Mouse (Mus musculus): Measurements from ENCODE around the gene Eif2b3. TPM values are rescaled to one million over a fixed set of nuclear protein-coding genes. Genes with fewer than 3 reads are reported as not detected.

Gene Eif2b3
- polyA plus RNA-seq, 1 experiment from 2014 or later: 31.4 TPM

GRCm38 (mm10) chr4:117010231-117010630 lies 9.0 kb upstream of the Eif2b3 start:
- no peaks in the 10 kb centered on the region for H3K9me3 ChIP-seq (ENCODE audit: control insufficient read depth, low read length)
- no peaks in the 10 kb centered on the region for H3K27me3 ChIP-seq (replicated peaks; ENCODE audit: control insufficient read depth, insufficient read depth, low read length)
- no peak for ATAC-seq
- no peaks in the 10 kb centered on the region for H3K4me1 ChIP-seq (ENCODE audit: control insufficient read depth, insufficient read depth, low read length)
- H3K27ac ChIP-seq (ENCODE audit: low read length): no peak overlapping the region
- no peaks in the 10 kb centered on the region for H3K36me3 ChIP-seq (ENCODE audit: control insufficient read depth, insufficient read depth, low read length)
- H3K4me2 ChIP-seq (ENCODE audit: low read depth, low read length): no peak overlapping the region
- H3K4me3 ChIP-seq (ENCODE audit: low read length): no peak overlapping the region
- 85% methylated on average over 5 of the region's 5 CpGs for WGBS
- no peak overlapping the region for H3K9ac ChIP-seq (ENCODE audit: low read depth, low read length)

GRCm38 (mm10) chr4:117013596-117013995 lies 5.6 kb upstream of the Eif2b3 start:
- Histone ChIP-seq H3K27me3 (replicated peaks; ENCODE audit: control insufficient read depth, insufficient read depth, low read length) (no peaks in the 10 kb centered on the region), H3K36me3 (ENCODE audit: control insufficient read depth, insufficient read depth, low read length) (no peaks in the 10 kb centered on the region), H3K9ac (ENCODE audit: low read depth, low read length) (no peak overlapping the region), H3K9me3 (ENCODE audit: control insufficient read depth, low read length) (no peaks in the 10 kb centered on the region), H3K27ac (ENCODE audit: low read length) (no peak overlapping the region), H3K4me3 (ENCODE audit: low read length) (no peak overlapping the region), H3K4me1 (ENCODE audit: control insufficient read depth, insufficient read depth, low read length) (no peaks in the 10 kb centered on the region), H3K4me2 (ENCODE audit: low read depth, low read length) (no peak overlapping the region)
- 85% methylated on average over 6 of the region's 6 CpGs for WGBS
- no peak for ATAC-seq

- Histone ChIP-seq H3K27ac (ENCODE audit: low read length) (no peak overlapping the region), H3K36me3 (ENCODE audit: control insufficient read depth, insufficient read depth, low read length) (no peaks in the 10 kb centered on the region), H3K4me3 (ENCODE audit: low read length) (no peak overlapping the region), H3K27me3 (replicated peaks; ENCODE audit: control insufficient read depth, insufficient read depth, low read length) (no peaks in the 10 kb centered on the region), H3K4me2 (ENCODE audit: low read depth, low read length) (no peak overlapping the region), H3K9me3 (ENCODE audit: control insufficient read depth, low read length) (no peaks in the 10 kb centered on the region), H3K4me1 (ENCODE audit: control insufficient read depth, insufficient read depth, low read length) (peaks cover 2% of the 10 kb centered on the region; the same call in 1 of the 2 replicates), H3K9ac (ENCODE audit: low read depth, low read length) (no peak overlapping the region)
- ATAC-seq: no peak
- WGBS: 65% methylated on average over 4 of the region's 4 CpGs
Measured at GRCm38 (mm10) chr4:117014901-117015415, 4.2 kb upstream of the Eif2b3 start.

- peaks cover 3% of the 10 kb centered on the region; the same call in 1 of the 2 replicates for H3K36me3 ChIP-seq (ENCODE audit: control insufficient read depth, insufficient read depth, low read length)
- no peak overlapping the region for H3K4me3 ChIP-seq (ENCODE audit: low read length)
- no peak for ATAC-seq
- H3K27ac ChIP-seq (ENCODE audit: low read length): no peak overlapping the region
- no peak overlapping the region for H3K4me2 ChIP-seq (ENCODE audit: low read depth, low read length)
- no peak overlapping the region for H3K9ac ChIP-seq (ENCODE audit: low read depth, low read length)
- no peaks in the 10 kb centered on the region for H3K27me3 ChIP-seq (replicated peaks; ENCODE audit: control insufficient read depth, insufficient read depth, low read length)
- no peaks in the 10 kb centered on the region for H3K9me3 ChIP-seq (ENCODE audit: control insufficient read depth, low read length)
- 86% methylated on average over 2 of the region's 2 CpGs for WGBS
- H3K4me1 ChIP-seq (ENCODE audit: control insufficient read depth, insufficient read depth, low read length): peaks cover 10% of the 10 kb centered on the region; the same call in 1 of the 2 replicates
Measured at GRCm38 (mm10) chr4:117017738-117018137, 1.5 kb upstream of the Eif2b3 start.

GRCm38 (mm10) chr4:117018327-117018726 lies 875 bp upstream of the Eif2b3 start:
- H3K36me3 ChIP-seq (ENCODE audit: control insufficient read depth, insufficient read depth, low read length): peaks cover 3% of the 10 kb centered on the region; the same call in 1 of the 2 replicates
- 87% methylated on average over 7 of the region's 7 CpGs for WGBS
- H3K4me3 ChIP-seq (ENCODE audit: low read length): no peak overlapping the region
- no peak overlapping the region for H3K27ac ChIP-seq (ENCODE audit: low read length)
- no peaks in the 10 kb centered on the region for H3K9me3 ChIP-seq (ENCODE audit: control insufficient read depth, low read length)
- H3K27me3 ChIP-seq (replicated peaks; ENCODE audit: control insufficient read depth, insufficient read depth, low read length): no peaks in the 10 kb centered on the region
- no peak overlapping the region for H3K4me2 ChIP-seq (ENCODE audit: low read depth, low read length)
- no peak overlapping the region for H3K9ac ChIP-seq (ENCODE audit: low read depth, low read length)
- peaks cover 10% of the 10 kb centered on the region; the same call in 1 of the 2 replicates for H3K4me1 ChIP-seq (ENCODE audit: control insufficient read depth, insufficient read depth, low read length)
- no peak for ATAC-seq

- no peak overlapping the region for H3K4me3 ChIP-seq (ENCODE audit: low read length)
- H3K4me2 ChIP-seq (ENCODE audit: low read depth, low read length): no peak overlapping the region
- no peak overlapping the region for H3K27ac ChIP-seq (ENCODE audit: low read length)
- ATAC-seq: no peak
- 99% methylated on average over 4 of the region's 4 CpGs for WGBS
- H3K9me3 ChIP-seq (ENCODE audit: control insufficient read depth, low read length): no peaks in the 10 kb centered on the region
- H3K9ac ChIP-seq (ENCODE audit: low read depth, low read length): no peak overlapping the region
- H3K4me1 ChIP-seq (ENCODE audit: control insufficient read depth, insufficient read depth, low read length): peaks cover 10% of the 10 kb centered on the region; the same call in 1 of the 2 replicates
- no peaks in the 10 kb centered on the region for H3K27me3 ChIP-seq (replicated peaks; ENCODE audit: control insufficient read depth, insufficient read depth, low read length)
- H3K36me3 ChIP-seq (ENCODE audit: control insufficient read depth, insufficient read depth, low read length): peaks cover 3% of the 10 kb centered on the region; the same call in 1 of the 2 replicates
Measured at GRCm38 (mm10) chr4:117023469-117023868, 4.3 kb downstream of the Eif2b3 start.

- no peak overlapping the region for H3K27ac ChIP-seq (ENCODE audit: low read length)
- H3K4me1 ChIP-seq (ENCODE audit: control insufficient read depth, insufficient read depth, low read length): no peaks in the 10 kb centered on the region
- no peak for ATAC-seq
- H3K9me3 ChIP-seq (ENCODE audit: control insufficient read depth, low read length): no peaks in the 10 kb centered on the region
- no peak overlapping the region for H3K4me3 ChIP-seq (ENCODE audit: low read length)
- H3K9ac ChIP-seq (ENCODE audit: low read depth, low read length): no peak overlapping the region
- no peak overlapping the region for H3K4me2 ChIP-seq (ENCODE audit: low read depth, low read length)
- WGBS: 93% methylated on average over 1 of the region's 1 CpGs
- no peaks in the 10 kb centered on the region for H3K27me3 ChIP-seq (replicated peaks; ENCODE audit: control insufficient read depth, insufficient read depth, low read length)
- no peaks in the 10 kb centered on the region for H3K36me3 ChIP-seq (ENCODE audit: control insufficient read depth, insufficient read depth, low read length)
Measured at GRCm38 (mm10) chr4:117031105-117031504, 11.9 kb downstream of the Eif2b3 start.

- no peak overlapping the region for H3K9ac ChIP-seq (ENCODE audit: low read depth, low read length)
- H3K4me2 ChIP-seq (ENCODE audit: low read depth, low read length): no peak overlapping the region
- no peak for ATAC-seq
- H3K4me3 ChIP-seq (ENCODE audit: low read length): no peak overlapping the region
- no peaks in the 10 kb centered on the region for H3K36me3 ChIP-seq (ENCODE audit: control insufficient read depth, insufficient read depth, low read length)
- no peaks in the 10 kb centered on the region for H3K27me3 ChIP-seq (replicated peaks; ENCODE audit: control insufficient read depth, insufficient read depth, low read length)
- no peaks in the 10 kb centered on the region for H3K9me3 ChIP-seq (ENCODE audit: control insufficient read depth, low read length)
- H3K27ac ChIP-seq (ENCODE audit: low read length): peak overlapping the region; percentile 61
- 34% methylated on average over 9 of the region's 9 CpGs for WGBS
- H3K4me1 ChIP-seq (ENCODE audit: control insufficient read depth, insufficient read depth, low read length): peaks cover 3% of the 10 kb centered on the region; the same call in 1 of the 2 replicates
Measured at GRCm38 (mm10) chr4:117039925-117040687, 20.9 kb downstream of the Eif2b3 start.

- Histone ChIP-seq H3K4me2 (ENCODE audit: low read depth, low read length) (no peak overlapping the region), H3K27ac (ENCODE audit: low read length) (no peak overlapping the region), H3K9ac (ENCODE audit: low read depth, low read length) (no peak overlapping the region), H3K4me1 (ENCODE audit: control insufficient read depth, insufficient read depth, low read length) (peaks cover 3% of the 10 kb centered on the region; the same call in 1 of the 2 replicates), H3K27me3 (replicated peaks; ENCODE audit: control insufficient read depth, insufficient read depth, low read length) (no peaks in the 10 kb centered on the region), H3K4me3 (ENCODE audit: low read length) (no peak overlapping the region), H3K9me3 (ENCODE audit: control insufficient read depth, low read length) (no peaks in the 10 kb centered on the region), H3K36me3 (ENCODE audit: control insufficient read depth, insufficient read depth, low read length) (no peaks in the 10 kb centered on the region)
- ATAC-seq: no peak
- WGBS: 54% methylated on average over 1 of the region's 1 CpGs
Measured at GRCm38 (mm10) chr4:117040791-117041190, 21.6 kb downstream of the Eif2b3 start.
